Mouse (Mus musculus): ENCODE results near the gene Gm44511.

GRCm38 (mm10) chr6:128796321-128796955 is 29.7 kb downstream of the Gm44511 start:
- TF ChIP-seq CTCF (IDR thresholded peaks at IDR 0.05; ENCODE audit: low read depth, low read length) = no peak
- no peak for TF ChIP-seq POLR2A (IDR thresholded peaks at IDR 0.05; ENCODE audit: extremely low read depth, insufficient read depth, low read length)
